ENCODE assay signal across 29 mouse cellular contexts in genomic region chr4:97828579-97828978, GRCm38 (mm10). TPM values are rescaled to one million over a fixed set of nuclear protein-coding genes. Genes with fewer than 3 reads are reported as not detected.
DNase-seq lines count a peak whose midpoint lies in the region; ATAC-seq and TF ChIP-seq lines count a peak whose summit lies in the region.
"Had no signal": no experiment of that assay in that cellular context is flagged by ENCODE, and none has a peak within 500 bp of the region (broad histone marks: within the 10 kb centered on the region; RNA-seq: fewer than 3 reads in every experiment).

No protein-coding gene starts in this region.

- H3K4me3 ChIP-seq in heart, embryonic 16.5 days (ENCODE audit: low read length): no peak overlapping the region
- H3K4me3 ChIP-seq in MEL (ENCODE audit: control insufficient read depth in 1 of 2, insufficient read depth in 1 of 2, low read depth in 2 of 2, low read length in 2 of 2): no peak overlapping the region
- H3K4me3 ChIP-seq: embryonic facial prominence, embryonic 10.5 days; embryonic facial prominence, embryonic 13.5 days; erythroblast, embryonic 14.5 days; forebrain, embryonic 12.5 days; forebrain, embryonic 15.5 days; hindbrain, embryonic 12.5 days; intestine, embryonic 15.5 days; kidney, embryonic 15.5 days had no signal

- intact Hi-C loops in heart, postnatal 36 days (cut with DNase I): no loop called here

- WGBS in heart, embryonic 16.5 days: 42% methylated on average over 1 of the region's 1 CpGs

- TF ChIP-seq POLR2A in MEL (IDR thresholded peaks at IDR 0.05; ENCODE audit: control insufficient read depth in 1 of 2, insufficient read depth in 1 of 2, low read depth in 1 of 2, low read length in 2 of 2, poor library complexity in 1 of 2): no peak

- peaks cover 60% of the 10 kb centered on the region for H3K79me2 ChIP-seq in MEL (ENCODE audit: control insufficient read depth, insufficient read depth, low read length, poor library complexity)

- H3K27ac ChIP-seq in heart, embryonic 16.5 days (ENCODE audit: low read length): peak overlapping the region; percentile 92
- peak overlapping the region; percentile 41; the same call in 1 of the 2 replicates for H3K27ac ChIP-seq in MEL (ENCODE audit: control insufficient read depth, low read depth, low read length)
- H3K27ac ChIP-seq: embryonic facial prominence, embryonic 10.5 days; forebrain, embryonic 15.5 days; hindbrain, embryonic 12.5 days; intestine, embryonic 15.5 days; kidney, embryonic 15.5 days had no signal

- H3K4me1 ChIP-seq in heart, embryonic 16.5 days (ENCODE audit: control insufficient read depth, insufficient read depth, low read length): peaks cover 66% of the 10 kb centered on the region
- H3K4me1 ChIP-seq in MEL (ENCODE audit: control insufficient read depth in 1 of 2, insufficient read depth in 2 of 2, low read length in 2 of 2): peaks cover 33 to 44% of the 10 kb centered on the region in 2 experiments
- H3K4me1 ChIP-seq: intestine, embryonic 15.5 days had no signal

- no peaks in the 10 kb centered on the region for H3K36me3 ChIP-seq in heart, embryonic 16.5 days (ENCODE audit: control insufficient read depth, insufficient read depth)
- peaks cover 11 to 74% of the 10 kb centered on the region in 2 experiments for H3K36me3 ChIP-seq in MEL (ENCODE audit: control insufficient read depth in 1 of 2, insufficient read depth in 2 of 2, low read length in 2 of 2)
- H3K36me3 ChIP-seq: embryonic facial prominence, embryonic 10.5 days; embryonic facial prominence, embryonic 13.5 days; forebrain, embryonic 12.5 days; forebrain, embryonic 15.5 days; intestine, embryonic 15.5 days had no signal

- no peak for TF ChIP-seq CTCF in MEL (IDR thresholded peaks at IDR 0.05 in 2 of 3, conservative IDR thresholded peaks at IDR 0.05 in 1 of 3; ENCODE audit: control insufficient read depth in 1 of 3, insufficient read depth in 1 of 3, low read depth in 2 of 3, low read length in 3 of 3, poor library complexity in 1 of 3, severe bottlenecking in 1 of 3)

- no peaks in the 10 kb centered on the region for H3K9me3 ChIP-seq in heart, embryonic 16.5 days (replicated peaks; ENCODE audit: control insufficient read depth, low read length)
- no peaks in the 10 kb centered on the region for H3K9me3 ChIP-seq in MEL (replicated peaks; ENCODE audit: insufficient read depth, low read length)
- H3K9me3 ChIP-seq: embryonic facial prominence, embryonic 10.5 days; embryonic facial prominence, embryonic 13.5 days; forebrain, embryonic 12.5 days; forebrain, embryonic 15.5 days; hindbrain, embryonic 12.5 days; intestine, embryonic 15.5 days; kidney, embryonic 15.5 days had no signal

- DNase-seq in gastrocnemius, adult 18-20 months (ENCODE audit: low spot score): peak; percentile 50
- no peak for DNase-seq in gastrocnemius, postnatal 4 days (ENCODE audit: low spot score in 2 of 2)
- DNase-seq in heart, adult 11 months: peak; percentile 92
- DNase-seq in heart, postnatal 36 days: no peak
- no peak for DNase-seq in heart, adult 18-20 months
- no peak for DNase-seq in MEL (ENCODE audit: low read depth, low spot score)
- no peak for DNase-seq in cerebellum, postnatal 10 days
- DNase-seq: adrenal gland, postnatal 10 days; adrenal gland, postnatal 36 days; cerebellum, adult 18-20 months; cerebellum, adult 9-10 months; cerebellum, postnatal 36 days; embryo, embryonic 11 days; kidney, adult 11 months; kidney, adult 8-10 months had no signal

- H3K4me2 ChIP-seq in heart, embryonic 16.5 days (ENCODE audit: low read depth, low read length): no peak overlapping the region
- H3K4me2 ChIP-seq: embryonic facial prominence, embryonic 13.5 days; forebrain, embryonic 12.5 days; forebrain, embryonic 15.5 days; hindbrain, embryonic 12.5 days; intestine, embryonic 15.5 days; kidney, embryonic 15.5 days had no signal

- H3K9ac ChIP-seq in heart, embryonic 16.5 days (ENCODE audit: low read length): no peak overlapping the region
- H3K9ac ChIP-seq in MEL (ENCODE audit: control insufficient read depth, low read depth, low read length, poor library complexity, severe bottlenecking): no peak overlapping the region
- H3K9ac ChIP-seq: embryonic facial prominence, embryonic 13.5 days; forebrain, embryonic 12.5 days; forebrain, embryonic 15.5 days; hindbrain, embryonic 12.5 days; intestine, embryonic 15.5 days; kidney, embryonic 15.5 days had no signal

- no peaks in the 10 kb centered on the region for H3K27me3 ChIP-seq in heart, embryonic 16.5 days (ENCODE audit: control insufficient read depth, insufficient read depth, low read length)
- no peaks in the 10 kb centered on the region for H3K27me3 ChIP-seq in MEL (ENCODE audit: control insufficient read depth in 1 of 2, insufficient read depth in 2 of 2, low read length in 2 of 2)
- H3K27me3 ChIP-seq: embryonic facial prominence, embryonic 13.5 days; forebrain, embryonic 12.5 days; forebrain, embryonic 15.5 days; hindbrain, embryonic 12.5 days; intestine, embryonic 15.5 days; Patski had no signal

- ATAC-seq in heart, embryonic 16.5 days (replicated peaks; ENCODE audit: extremely low read depth, insufficient read depth, low FRiP score): no peak
- ATAC-seq: forebrain, embryonic 15.5 days; hindbrain, embryonic 16.5 days; intestine, embryonic 15.5 days; Patski had no signal

- TF ChIP-seq RAD21 in MEL (IDR thresholded peaks at IDR 0.05; ENCODE audit: low read depth, low read length): no peak

- no peak for TF ChIP-seq EP300 in MEL (IDR thresholded peaks at IDR 0.05; ENCODE audit: low read depth in 1 of 2, low read length in 2 of 2)

TF ChIP-seq in MEL, 35 proteins besides CTCF, POLR2A, EP300 and RAD21:
- TF ChIP-seq ELF1 (IDR thresholded peaks at IDR 0.05; ENCODE audit: low read depth, low read length) (no peak), MAZ (IDR thresholded peaks at IDR 0.05; ENCODE audit: low read depth, low read length) (no peak), ZMIZ1 (IDR thresholded peaks at IDR 0.05; ENCODE audit: low read depth, low read length) (no peak), BHLHE40 (IDR thresholded peaks at IDR 0.05; ENCODE audit: borderline replicate concordance, low read depth, low read length) (no peak), NRF1 (IDR thresholded peaks at IDR 0.05; ENCODE audit: insufficient read depth, low read depth, low read length, poor library complexity, severe bottlenecking) (no peak), JUND (IDR thresholded peaks at IDR 0.05; ENCODE audit: low read depth, low read length) (no peak), MEF2A (IDR thresholded peaks at IDR 0.05; ENCODE audit: extremely low read depth, insufficient replicate concordance, low read depth, low read length, poor library complexity, severe bottlenecking) (no peak), KAT2A (conservative IDR thresholded peaks at IDR 0.05; ENCODE audit: low read depth, low read length) (no peak), GATA1 (IDR thresholded peaks at IDR 0.05; ENCODE audit: low read depth, low read length) (no peak), POLR2AphosphoS2 (IDR thresholded peaks at IDR 0.05; ENCODE audit: low read length) (no peak), SMC3 (IDR thresholded peaks at IDR 0.05; ENCODE audit: low read depth, low read length) (no peak), CHD1 (IDR thresholded peaks at IDR 0.05; ENCODE audit: low read depth, low read length) (no peak), HCFC1 (IDR thresholded peaks at IDR 0.05; ENCODE audit: low read depth, low read length) (no peak), RCOR1 (IDR thresholded peaks at IDR 0.05; ENCODE audit: low read depth, low read length) (no peak), MXI1 (IDR thresholded peaks at IDR 0.05; ENCODE audit: low read depth, low read length) (no peak)

RNA-seq across cellular contexts. Expression of gene E130114P18Rik, which starts 50.7 kb away (rescaled TPM):
- under 1 TPM in 1 of 2 experiments, not detected in 1; 0.21 TPM for total RNA-seq in gastrocnemius, adult 18-20 months (2021)
- total RNA-seq in gastrocnemius, postnatal 4 days (2021): 1 to 10 TPM; 3.6 to 4.4 TPM
- under 1 TPM in 1 of 2 experiments, not detected in 1; 0.28 TPM for total RNA-seq in heart, postnatal 36 days (2021)
- polyA plus RNA-seq in heart, embryonic 16.5 days (2015; fragmentation: Nextera tagmentation; extraction: Ambion mirVana): 0.47 and 0.75 TPM in 2 replicates
- not detected for total RNA-seq in heart, adult 18-20 months (2021)
- not detected in 2 replicates for total RNA-seq in MEL (2012; rRNA removed)
- not detected for polyA plus RNA-seq in MEL (2012; ENCODE audit: insufficient read depth in 1 of 2, insufficient read length in 2 of 2, low read depth in 1 of 2, low replicate concordance in 2 of 2, missing spikeins in 1 of 2)
- total RNA-seq: adrenal gland, postnatal 36 days; ES-E14; granulocyte monocyte progenitor cell, adult 5-6 weeks; hematopoietic stem cell, adult 5-6 weeks had no signal
- polyA plus RNA-seq: erythroblast, embryonic 14.5 days had no signal

RNA-seq across cellular contexts. Expression of gene Nfia, which starts 56.0 kb away (rescaled TPM):
- 10 to 100 TPM; 56.3 to 56.9 TPM for total RNA-seq in gastrocnemius, adult 18-20 months (2021)
- total RNA-seq in gastrocnemius, postnatal 4 days (2021): 100 to 1,000 TPM; 166 to 173 TPM
- 100 to 1,000 TPM; 128 to 149 TPM for total RNA-seq in heart, postnatal 36 days (2021)
- 37.3 and 42.0 TPM in 2 replicates for polyA plus RNA-seq in heart, embryonic 16.5 days (2015; fragmentation: Nextera tagmentation; extraction: Ambion mirVana)
- total RNA-seq in heart, adult 18-20 months (2021): 100 to 1,000 TPM; 115 to 127 TPM
- total RNA-seq in MEL (2012; rRNA removed): 10.2 and 16.4 TPM in 2 replicates
- polyA plus RNA-seq in MEL (2012; ENCODE audit: insufficient read depth in 1 of 2, insufficient read length in 2 of 2, low read depth in 1 of 2, low replicate concordance in 2 of 2, missing spikeins in 1 of 2): 10 to 100 TPM; 13.4 to 20.5 TPM

Comparison
In these comparisons a context has a peak if more than half of its experiments do, and no peak if none do; other contexts are left out.
1. DNase-seq: peak in gastrocnemius, adult 18-20 months (single experiment) and heart, adult 11 months (single experiment); none in gastrocnemius, postnatal 4 days (0 of 2), heart, postnatal 36 days (0 of 2), heart, adult 18-20 months (0 of 2), MEL (single experiment) and cerebellum, postnatal 10 days (0 of 2).